22 mouse cellular contexts compared by ENCODE assay signal in the genomic region with DNA sequence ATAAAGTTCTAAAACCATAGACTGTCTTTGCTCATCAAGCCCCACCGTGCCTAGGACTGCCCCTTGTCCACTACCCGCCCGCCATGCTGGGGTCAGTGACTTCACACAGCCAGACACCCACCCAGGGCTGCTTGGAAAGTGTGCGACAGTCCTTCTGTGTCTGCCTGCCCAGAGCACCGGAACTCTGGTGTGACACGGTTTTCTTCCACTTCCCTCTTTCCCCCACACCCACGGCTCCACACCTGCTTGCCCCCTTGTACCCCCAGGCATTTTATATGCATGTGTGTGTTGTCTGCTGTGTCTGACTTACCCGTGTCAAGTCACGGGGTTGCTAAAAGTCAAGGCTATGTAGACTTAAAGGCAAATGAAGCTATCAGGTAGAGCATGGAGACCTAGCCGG. TPM values are rescaled to one million over a fixed set of nuclear protein-coding genes. Genes with fewer than 3 reads are reported as not detected.
DNase-seq lines count a peak whose midpoint lies in the region; ATAC-seq and TF ChIP-seq lines count a peak whose summit lies in the region.
"Had no signal": no experiment of that assay in that cellular context is flagged by ENCODE, and none has a peak within 500 bp of the region (broad histone marks: within the 10 kb centered on the region; RNA-seq: fewer than 3 reads in every experiment).

No protein-coding gene starts in this region.

- no peak for ATAC-seq in heart, embryonic 11.5 days (replicated peaks; ENCODE audit: insufficient number of reproducible peaks, low FRiP score, low TSS enrichment)
- ATAC-seq in common myeloid progenitor, adult 5-6 weeks (replicated peaks; ENCODE audit: low read depth, poor library complexity, severe bottlenecking) = peak; percentile 39; the same call in 1 of the 2 replicates
- no peak for ATAC-seq in liver, postnatal 0 days
- ATAC-seq: forebrain, embryonic 13.5 days had no signal

- no peaks in the 10 kb centered on the region for H3K4me1 ChIP-seq in heart, embryonic 11.5 days (ENCODE audit: control insufficient read depth, insufficient read depth, low read length)
- peaks cover 7% of the 10 kb centered on the region; the same call in 1 of the 2 replicates for H3K4me1 ChIP-seq in liver, postnatal 0 days (ENCODE audit: insufficient read depth)
- H3K4me1 ChIP-seq in limb, embryonic 10.5 days = peaks cover 12% of the 10 kb centered on the region; the same call in 1 of the 2 replicates
- H3K4me1 ChIP-seq: hindbrain, embryonic 12.5 days had no signal

- no peak for TF ChIP-seq EP300 in liver, postnatal 0 days (IDR thresholded peaks at IDR 0.05; ENCODE audit: low read depth)

- H3K4me3 ChIP-seq in heart, embryonic 11.5 days (ENCODE audit: low read depth, low read length) = no peak overlapping the region
- no peak overlapping the region for H3K4me3 ChIP-seq in liver, postnatal 0 days (ENCODE audit: low read depth, low read length)
- no peak overlapping the region for H3K4me3 ChIP-seq in limb, embryonic 10.5 days
- H3K4me3 ChIP-seq: embryonic facial prominence, embryonic 10.5 days; forebrain, embryonic 13.5 days; heart, adult 2 months; hindbrain, embryonic 12.5 days; neural tube, embryonic 12.5 days had no signal

- H3K36me3 ChIP-seq in heart, embryonic 11.5 days (ENCODE audit: control insufficient read depth, insufficient read depth, low read length) = no peaks in the 10 kb centered on the region
- no peaks in the 10 kb centered on the region for H3K36me3 ChIP-seq in liver, postnatal 0 days (replicated peaks; ENCODE audit: insufficient read depth, low read length)
- H3K36me3 ChIP-seq in limb, embryonic 10.5 days = 0 out of 2 replicates have a peak, but pooled peaks cover 5% of the 10 kb centered on the region
- H3K36me3 ChIP-seq: embryonic facial prominence, embryonic 10.5 days; hindbrain, embryonic 12.5 days; neural tube, embryonic 12.5 days had no signal

- no peak overlapping the region for H3K9ac ChIP-seq in heart, embryonic 11.5 days (ENCODE audit: low read depth, low read length)
- H3K9ac ChIP-seq in liver, postnatal 0 days (replicated peaks) = no peak overlapping the region
- H3K9ac ChIP-seq: forebrain, embryonic 13.5 days; hindbrain, embryonic 12.5 days; neural tube, embryonic 12.5 days had no signal

- peak; percentile 58 for DNase-seq in heart, adult 11 months
- peak; percentile 46 to 50 for DNase-seq in spleen, postnatal 36 days (ENCODE audit: low spot score in 2 of 2)
- DNase-seq in thymus, postnatal 25 days = peak; percentile 21
- DNase-seq in liver, postnatal 0 days = no peak
- DNase-seq in limb, embryonic 10.5 days (ENCODE audit: low spot score) = no peak
- DNase-seq: cerebellum, adult 18-20 months; cerebellum, postnatal 36 days; gastrocnemius, postnatal 10 days; heart, adult 2 months; kidney, adult 8-10 months; kidney, postnatal 14 days; left cerebral cortex, postnatal 4 days; lung, adult 2 months had no signal

- H3K4me2 ChIP-seq in heart, embryonic 11.5 days = no peak overlapping the region
- no peak overlapping the region for H3K4me2 ChIP-seq in liver, postnatal 0 days (ENCODE audit: low read depth, low read length)
- H3K4me2 ChIP-seq: forebrain, embryonic 13.5 days; hindbrain, embryonic 12.5 days; midbrain, embryonic 11.5 days; neural tube, embryonic 12.5 days had no signal

- TF ChIP-seq CTCF in liver, postnatal 0 days (IDR thresholded peaks at IDR 0.05; ENCODE audit: low read depth) = no peak

- no peak overlapping the region for H3K27ac ChIP-seq in heart, embryonic 11.5 days (ENCODE audit: low read depth, low read length)
- H3K27ac ChIP-seq in liver, postnatal 0 days (ENCODE audit: low read depth) = no peak overlapping the region
- H3K27ac ChIP-seq in limb, embryonic 10.5 days = no peak overlapping the region
- H3K27ac ChIP-seq: embryonic facial prominence, embryonic 10.5 days; forebrain, embryonic 13.5 days; heart, adult 2 months; hindbrain, embryonic 12.5 days; neural tube, embryonic 12.5 days had no signal

- 72% methylated on average over 10 of the region's 10 CpGs for WGBS in heart, embryonic 11.5 days (ENCODE audit: insufficient replicate concordance)
- WGBS in liver, postnatal 0 days (ENCODE audit: insufficient replicate concordance) = 43% methylated on average over 10 of the region's 10 CpGs
- 91% methylated on average over 10 of the region's 10 CpGs for WGBS in limb, embryonic 10.5 days

- H3K9me3 ChIP-seq in heart, embryonic 11.5 days (replicated peaks; ENCODE audit: control insufficient read depth, low read length) = no peaks in the 10 kb centered on the region; the same call in 1 of the 2 replicates
- H3K9me3 ChIP-seq in liver, postnatal 0 days (ENCODE audit: low read length) = no peaks in the 10 kb centered on the region
- H3K9me3 ChIP-seq in limb, embryonic 10.5 days (replicated peaks) = peaks cover 2% of the 10 kb centered on the region; the same call in 1 of the 2 replicates
- H3K9me3 ChIP-seq: forebrain, embryonic 13.5 days; hindbrain, embryonic 12.5 days had no signal

- H3K27me3 ChIP-seq in heart, embryonic 11.5 days (ENCODE audit: control insufficient read depth, insufficient read depth, low read length) = no peaks in the 10 kb centered on the region; the same call in 1 of the 2 replicates
- H3K27me3 ChIP-seq in liver, postnatal 0 days (ENCODE audit: insufficient read depth, low read length) = no peaks in the 10 kb centered on the region
- H3K27me3 ChIP-seq in limb, embryonic 10.5 days (ENCODE audit: low read depth, poor library complexity, severe bottlenecking) = no peaks in the 10 kb centered on the region

RNA-seq across cellular contexts. Expression of gene Slc10a1, which starts 23.3 kb away (rescaled TPM):
- 0.18 and 0.87 TPM in 2 replicates for polyA plus RNA-seq in heart, embryonic 11.5 days (2014; fragmentation: Nextera tagmentation; extraction: Ambion mirVana)
- 2.3 TPM in 1 of 2 replicates, not detected in the other for total RNA-seq in common myeloid progenitor, adult 5-6 weeks (2017)
- 500 and 502 TPM in 2 replicates for polyA plus RNA-seq in liver, postnatal 0 days (2015; fragmentation: Nextera tagmentation; extraction: Ambion mirVana)
- 0.40 and 0.68 TPM in 2 replicates for polyA plus RNA-seq in limb, embryonic 10.5 days (2016; fragmentation: Nextera tagmentation; extraction: Ambion mirVana)
- total RNA-seq: heart, adult 2 months; layer of hippocampus, adult 8-10 months; left cerebral cortex, adult 18-20 months; left cerebral cortex, postnatal 4 days had no signal
- polyA plus RNA-seq: heart, adult 2 months had no signal

RNA-seq across cellular contexts. Expression of gene Smoc1, which starts 34.8 kb away (rescaled TPM):
- polyA plus RNA-seq in heart, embryonic 11.5 days (2014; fragmentation: Nextera tagmentation; extraction: Ambion mirVana) = 1.5 and 2.9 TPM in 2 replicates
- total RNA-seq in common myeloid progenitor, adult 5-6 weeks (2017) = 0.34 and 0.96 TPM in 2 replicates
- 12.3 and 15.5 TPM in 2 replicates for polyA plus RNA-seq in liver, postnatal 0 days (2015; fragmentation: Nextera tagmentation; extraction: Ambion mirVana)
- 24.2 and 29.6 TPM in 2 replicates for polyA plus RNA-seq in limb, embryonic 10.5 days (2016; fragmentation: Nextera tagmentation; extraction: Ambion mirVana)

RNA-seq across cellular contexts. Expression of gene Srsf5, which starts 46.5 kb away (rescaled TPM):
- 215 and 316 TPM in 2 replicates for polyA plus RNA-seq in heart, embryonic 11.5 days (2014; fragmentation: Nextera tagmentation; extraction: Ambion mirVana)
- 875 and 880 TPM in 2 replicates for total RNA-seq in common myeloid progenitor, adult 5-6 weeks (2017)
- polyA plus RNA-seq in liver, postnatal 0 days (2015; fragmentation: Nextera tagmentation; extraction: Ambion mirVana) = 249 and 270 TPM in 2 replicates
- 411 and 501 TPM in 2 replicates for polyA plus RNA-seq in limb, embryonic 10.5 days (2016; fragmentation: Nextera tagmentation; extraction: Ambion mirVana)

Comparison
In these comparisons a context has a peak if more than half of its experiments do, and no peak if none do; other contexts are left out.
1. DNase-seq: peak in heart, adult 11 months (single experiment), spleen, postnatal 36 days (2 of 2) and thymus, postnatal 25 days (single experiment); none in liver, postnatal 0 days (single experiment) and limb, embryonic 10.5 days (single experiment).
2. RNA of gene Slc10a1, which starts 23.3 kb away (polyA plus RNA-seq): 500 to 502 TPM in liver, postnatal 0 days; 0.18 to 0.87 TPM in heart, embryonic 11.5 days and 0.40 to 0.68 TPM in limb, embryonic 10.5 days; every median in the first group is over 100 times any median in the second.